Mouse (Mus musculus): ENCODE data around the gene Nxn. TPM values are rescaled to one million over a fixed set of nuclear protein-coding genes. Genes with fewer than 3 reads are reported as not detected.

Gene Nxn
- polyA plus RNA-seq, 1 experiment = 24.7 TPM

GRCm38 (mm10) chr11:76246439-76246838 is 152.5 kb downstream of the Nxn start:
- Histone ChIP-seq H3K4me1 (replicated peaks; ENCODE audit: control insufficient read depth, insufficient read depth, low read length) (peaks cover 6% of the 10 kb centered on the region), H3K27ac (ENCODE audit: control insufficient read depth, insufficient read depth, low read length) (no peak overlapping the region), H3K4me3 (ENCODE audit: control insufficient read depth, insufficient read depth, low read length) (no peak overlapping the region), H3K27me3 (ENCODE audit: control insufficient read depth, insufficient read depth, low read length) (no peaks in the 10 kb centered on the region), H3K36me3 (ENCODE audit: control insufficient read depth, insufficient read depth, low read length) (no peaks in the 10 kb centered on the region)
- DNase-seq = no peak
- TF ChIP-seq CTCF (IDR thresholded peaks at IDR 0.05; ENCODE audit: borderline replicate concordance, control insufficient read depth, extremely low read depth, insufficient read depth, low read length, poor library complexity) = no peak
- no peak for TF ChIP-seq POLR2A (IDR thresholded peaks at IDR 0.05; ENCODE audit: control insufficient read depth, extremely low read depth, insufficient read depth, low read length, poor library complexity)

GRCm38 (mm10) chr11:76243811-76244546 is 155.0 kb downstream of the Nxn start:
- WGBS = 9% methylated on average over 34 of the region's 34 CpGs
- H3K36me3 ChIP-seq (ENCODE audit: control insufficient read depth, insufficient read depth, low read length) = no peaks in the 10 kb centered on the region
- no peak for DNase-seq
- H3K4me1 ChIP-seq (replicated peaks; ENCODE audit: control insufficient read depth, insufficient read depth, low read length) = peaks cover 6% of the 10 kb centered on the region
- TF ChIP-seq POLR2A (IDR thresholded peaks at IDR 0.05; ENCODE audit: control insufficient read depth, extremely low read depth, insufficient read depth, low read length, poor library complexity) (0 out of 2 replicates have a peak, but pooled peaks have one; percentile 2), CTCF (IDR thresholded peaks at IDR 0.05; ENCODE audit: borderline replicate concordance, control insufficient read depth, extremely low read depth, insufficient read depth, low read length, poor library complexity) (no peak)
- no peaks in the 10 kb centered on the region for H3K27me3 ChIP-seq (ENCODE audit: control insufficient read depth, insufficient read depth, low read length)
- H3K4me3 ChIP-seq (ENCODE audit: control insufficient read depth, insufficient read depth, low read length) = peak overlapping the region; percentile 78
- H3K27ac ChIP-seq (ENCODE audit: control insufficient read depth, insufficient read depth, low read length) = no peak overlapping the region

- H3K4me1 ChIP-seq (replicated peaks; ENCODE audit: control insufficient read depth, insufficient read depth, low read length) = peaks cover 6% of the 10 kb centered on the region
- no peak within 1 kb of the TSS for H3K27ac ChIP-seq (ENCODE audit: control insufficient read depth, insufficient read depth, low read length)
- peak; percentile 81 for TF ChIP-seq POLR2A (IDR thresholded peaks at IDR 0.05; ENCODE audit: control insufficient read depth, extremely low read depth, insufficient read depth, low read length, poor library complexity)
- TF ChIP-seq CTCF (IDR thresholded peaks at IDR 0.05; ENCODE audit: borderline replicate concordance, control insufficient read depth, extremely low read depth, insufficient read depth, low read length, poor library complexity) = no peak
- no peaks in the 10 kb centered on the region for H3K36me3 ChIP-seq (ENCODE audit: control insufficient read depth, insufficient read depth, low read length)
- no peaks in the 10 kb centered on the region for H3K27me3 ChIP-seq (ENCODE audit: control insufficient read depth, insufficient read depth, low read length)
- WGBS = 1% methylated on average over 61 of the region's 61 CpGs
- H3K4me3 ChIP-seq (ENCODE audit: control insufficient read depth, insufficient read depth, low read length) = peak within 1 kb of the TSS; percentile 78
- DNase-seq = peak; percentile 89
Measured at GRCm38 (mm10) chr11:76242901-76243810, 155.8 kb downstream of the Nxn start, which contains the start of the genes Mrm3 and Glod4. Gene Mrm3, plus strand, starts transcription at chr11:76243715. Gene Glod4, minus strand, starts transcription at chr11:76243725.

- 0 out of 2 replicates have a peak, but pooled peaks cover 3% of the 10 kb centered on the region for H3K36me3 ChIP-seq (ENCODE audit: control insufficient read depth, insufficient read depth, low read length)
- no peaks in the 10 kb centered on the region for H3K27me3 ChIP-seq (ENCODE audit: control insufficient read depth, insufficient read depth, low read length)
- H3K27ac ChIP-seq (ENCODE audit: control insufficient read depth, insufficient read depth, low read length) = no peak overlapping the region
- H3K4me3 ChIP-seq (ENCODE audit: control insufficient read depth, insufficient read depth, low read length) = no peak overlapping the region
- peaks cover 6% of the 10 kb centered on the region for H3K4me1 ChIP-seq (replicated peaks; ENCODE audit: control insufficient read depth, insufficient read depth, low read length)
- no peak for TF ChIP-seq POLR2A (IDR thresholded peaks at IDR 0.05; ENCODE audit: control insufficient read depth, extremely low read depth, insufficient read depth, low read length, poor library complexity)
- TF ChIP-seq CTCF (IDR thresholded peaks at IDR 0.05; ENCODE audit: borderline replicate concordance, control insufficient read depth, extremely low read depth, insufficient read depth, low read length, poor library complexity) = no peak
- DNase-seq = no peak
- 97% methylated on average over 2 of the region's 2 CpGs for WGBS
Measured at GRCm38 (mm10) chr11:76239750-76240149, 159.2 kb downstream of the Nxn start.

- DNase-seq = no peak
- no peak overlapping the region for H3K27ac ChIP-seq (ENCODE audit: control insufficient read depth, insufficient read depth, low read length)
- H3K36me3 ChIP-seq (ENCODE audit: control insufficient read depth, insufficient read depth, low read length) = peaks cover 9% of the 10 kb centered on the region; the same call in 1 of the 2 replicates
- WGBS = over 99% methylated on average over 3 of the region's 3 CpGs
- no peak overlapping the region for H3K4me3 ChIP-seq (ENCODE audit: control insufficient read depth, insufficient read depth, low read length)
- H3K27me3 ChIP-seq (ENCODE audit: control insufficient read depth, insufficient read depth, low read length) = no peaks in the 10 kb centered on the region
- H3K4me1 ChIP-seq (replicated peaks; ENCODE audit: control insufficient read depth, insufficient read depth, low read length) = no peaks in the 10 kb centered on the region
- TF ChIP-seq POLR2A (IDR thresholded peaks at IDR 0.05; ENCODE audit: control insufficient read depth, extremely low read depth, insufficient read depth, low read length, poor library complexity) = no peak
- no peak for TF ChIP-seq CTCF (IDR thresholded peaks at IDR 0.05; ENCODE audit: borderline replicate concordance, control insufficient read depth, extremely low read depth, insufficient read depth, low read length, poor library complexity)
Measured at GRCm38 (mm10) chr11:76236136-76236535, 162.8 kb downstream of the Nxn start.

GRCm38 (mm10) chr11:76225051-76225450 is 173.9 kb downstream of the Nxn start:
- no peaks in the 10 kb centered on the region for H3K27me3 ChIP-seq (ENCODE audit: control insufficient read depth, insufficient read depth, low read length)
- no peak for DNase-seq
- no peak overlapping the region for H3K4me3 ChIP-seq (ENCODE audit: control insufficient read depth, insufficient read depth, low read length)
- TF ChIP-seq POLR2A (IDR thresholded peaks at IDR 0.05; ENCODE audit: control insufficient read depth, extremely low read depth, insufficient read depth, low read length, poor library complexity) (no peak), CTCF (IDR thresholded peaks at IDR 0.05; ENCODE audit: borderline replicate concordance, control insufficient read depth, extremely low read depth, insufficient read depth, low read length, poor library complexity) (no peak)
- H3K4me1 ChIP-seq (replicated peaks; ENCODE audit: control insufficient read depth, insufficient read depth, low read length) = no peaks in the 10 kb centered on the region
- H3K27ac ChIP-seq (ENCODE audit: control insufficient read depth, insufficient read depth, low read length) = no peak overlapping the region
- H3K36me3 ChIP-seq (ENCODE audit: control insufficient read depth, insufficient read depth, low read length) = no peaks in the 10 kb centered on the region

Measured in thymus, adult 2 months (tissue).